Mouse (Mus musculus) monocyte, adult 5-6 weeks (primary cell): ENCODE data around the gene Tom1l2. TPM values are rescaled to one million over a fixed set of nuclear protein-coding genes. Genes with fewer than 3 reads are reported as not detected.

Experiments used
- ATAC-seq: fragments of 153-309, 156-312 bp; replicated peaks from 2 replicates; pipeline ENCODE4 v1.8.0; 2017; ENCODE audit warnings: mild to moderate bottlenecking; ENCODE audit not compliant: low TSS enrichment, insufficient number of reproducible peaks, severe bottlenecking, poor library complexity, low FRiP score
- total RNA-seq: library from RNA; stranded (forward); fragments of 200-1000, 200-491, 200-594 nt; gene quantifications from 3 replicates; pipeline ENCODE4 v1.2.3, GENCODE M21; 2017

Tom1l2 gene
- total RNA-seq, 1 experiment from 2014 or later: 9.3 TPM

DNA sequence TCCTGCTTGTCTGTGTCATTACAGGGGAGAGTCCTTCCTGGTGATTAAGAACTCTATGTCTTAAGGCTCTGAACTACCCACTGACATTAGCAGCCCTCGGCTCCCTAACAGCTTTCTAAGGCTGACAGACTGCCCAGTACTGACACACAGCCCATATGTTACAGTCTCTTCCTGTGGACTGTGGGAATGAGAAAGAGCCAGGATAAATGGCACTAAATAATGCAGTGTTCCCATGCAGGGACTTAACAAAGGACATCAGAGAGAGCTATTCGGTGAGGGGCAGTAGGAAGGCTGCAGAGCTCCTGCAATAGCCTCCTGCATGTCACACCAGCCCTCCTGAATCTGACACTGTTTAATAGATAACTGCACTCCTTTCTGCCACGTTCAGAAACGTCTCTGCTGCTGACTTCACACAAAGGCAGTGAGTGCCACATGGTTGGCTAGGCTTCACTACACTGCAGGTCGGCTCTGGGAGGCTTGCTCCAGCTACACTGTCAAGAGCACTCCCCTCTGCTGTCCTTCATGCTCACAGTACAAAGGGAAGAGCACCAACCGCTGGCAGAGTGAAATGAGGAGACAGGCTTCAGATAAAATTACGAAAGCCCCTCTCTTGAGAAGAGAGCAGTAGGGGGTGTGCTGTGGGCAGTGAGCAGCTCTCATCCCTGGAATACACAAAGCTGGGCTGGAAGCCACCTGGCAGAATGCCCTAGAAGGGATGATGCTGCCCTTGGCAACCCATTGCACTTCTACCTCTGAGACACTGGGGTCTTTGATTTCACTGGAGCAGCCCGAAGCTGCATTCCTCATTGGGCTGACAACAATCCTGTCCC, 41.5 kb downstream of the Tom1l2 start:
- no peak for ATAC-seq

GRCm38 (mm10) chr11:60309875-60310274, 42.8 kb downstream of the Tom1l2 start:
- ATAC-seq: no peak

GRCm38 (mm10) chr11:60308506-60309116, 44.1 kb downstream of the Tom1l2 start:
- ATAC-seq: no peak

- ATAC-seq: no peak
Measured at GRCm38 (mm10) chr11:60308061-60308460, 44.6 kb downstream of the Tom1l2 start.

DNA sequence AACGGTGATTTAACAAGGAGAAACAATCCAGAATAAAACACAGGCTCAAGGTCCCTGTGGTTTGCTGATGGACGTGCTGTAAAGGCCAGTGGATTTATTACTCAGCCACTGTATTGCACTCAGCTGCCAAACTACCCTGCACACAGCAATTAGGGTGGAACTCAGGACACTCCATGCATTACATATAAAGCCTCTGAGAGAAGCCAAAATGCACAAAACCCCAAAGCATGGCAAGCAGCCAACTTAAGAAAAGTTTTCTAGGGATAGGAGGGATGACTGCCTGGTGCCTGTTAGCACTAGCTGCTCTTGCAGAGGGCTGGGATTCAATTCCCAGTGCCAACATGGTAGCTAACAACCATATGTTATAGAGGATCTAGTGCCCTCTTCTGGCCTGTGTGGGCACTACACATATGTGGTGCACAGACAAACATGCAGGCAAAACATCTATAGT, 45.3 kb downstream of the Tom1l2 start:
- ATAC-seq: no peak

DNA sequence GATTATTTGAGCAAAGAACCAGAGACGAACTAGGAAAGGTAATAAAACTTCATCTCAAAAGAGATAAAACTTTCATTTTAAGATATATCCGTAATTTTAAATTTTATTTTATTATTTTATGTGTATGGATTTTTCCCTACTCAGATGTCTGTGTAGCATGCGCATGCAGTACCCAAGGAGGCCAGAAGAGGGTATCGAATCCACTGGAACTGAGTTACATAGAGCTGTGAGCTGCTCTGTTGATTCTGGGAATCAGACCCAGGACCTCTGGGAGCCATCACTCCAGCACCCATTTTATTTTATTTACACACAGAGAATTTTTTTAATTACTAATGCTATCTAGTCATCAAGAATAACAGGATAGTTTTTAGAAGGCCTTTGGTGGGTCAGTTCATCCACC, 45.9 kb downstream of the Tom1l2 start:
- ATAC-seq: no peak

DNA sequence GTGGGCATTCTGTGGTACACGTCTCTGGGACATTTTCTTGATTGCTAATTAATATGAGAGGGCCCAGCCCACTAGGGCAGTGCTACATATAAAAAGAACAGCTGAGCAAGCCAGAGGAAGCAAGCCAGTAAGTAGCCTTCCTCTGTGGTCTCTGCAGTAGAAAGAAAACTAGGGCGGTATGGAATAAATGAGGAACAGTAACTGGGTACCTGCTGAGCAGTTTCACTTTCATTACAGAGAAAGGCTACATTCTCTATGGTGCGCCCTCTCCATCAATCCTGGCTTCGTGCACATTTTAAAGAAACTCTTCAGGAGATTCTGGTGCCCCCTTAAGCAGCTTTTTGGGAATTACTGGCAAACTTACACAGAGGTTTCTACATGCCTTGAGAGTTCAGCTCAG, 47.1 kb downstream of the Tom1l2 start:
- peak; percentile 57; the same call in 1 of the 2 replicates for ATAC-seq

DNA sequence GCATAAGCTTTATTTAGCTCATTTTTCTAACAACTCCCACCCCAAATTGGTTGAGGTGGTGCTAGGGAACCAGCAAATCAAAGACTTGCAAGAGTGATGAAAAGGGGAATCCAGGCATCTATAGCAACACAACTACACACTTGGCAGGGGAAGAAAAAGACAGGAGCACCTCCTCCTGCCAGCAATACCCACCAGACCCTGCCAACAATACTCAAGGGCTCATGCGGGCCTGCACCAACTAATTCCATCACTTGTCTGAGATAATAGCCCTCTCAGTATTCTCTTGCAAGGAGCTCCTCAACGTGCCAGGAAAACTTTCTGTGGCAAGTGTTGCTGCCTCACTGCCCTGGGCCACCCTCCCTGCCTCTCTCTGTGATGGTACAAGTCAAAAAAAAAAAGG, 49.2 kb downstream of the Tom1l2 start:
- ATAC-seq: no peak

- ATAC-seq: no peak
Measured at GRCm38 (mm10) chr11:60302354-60303083, 50.2 kb downstream of the Tom1l2 start.

DNA sequence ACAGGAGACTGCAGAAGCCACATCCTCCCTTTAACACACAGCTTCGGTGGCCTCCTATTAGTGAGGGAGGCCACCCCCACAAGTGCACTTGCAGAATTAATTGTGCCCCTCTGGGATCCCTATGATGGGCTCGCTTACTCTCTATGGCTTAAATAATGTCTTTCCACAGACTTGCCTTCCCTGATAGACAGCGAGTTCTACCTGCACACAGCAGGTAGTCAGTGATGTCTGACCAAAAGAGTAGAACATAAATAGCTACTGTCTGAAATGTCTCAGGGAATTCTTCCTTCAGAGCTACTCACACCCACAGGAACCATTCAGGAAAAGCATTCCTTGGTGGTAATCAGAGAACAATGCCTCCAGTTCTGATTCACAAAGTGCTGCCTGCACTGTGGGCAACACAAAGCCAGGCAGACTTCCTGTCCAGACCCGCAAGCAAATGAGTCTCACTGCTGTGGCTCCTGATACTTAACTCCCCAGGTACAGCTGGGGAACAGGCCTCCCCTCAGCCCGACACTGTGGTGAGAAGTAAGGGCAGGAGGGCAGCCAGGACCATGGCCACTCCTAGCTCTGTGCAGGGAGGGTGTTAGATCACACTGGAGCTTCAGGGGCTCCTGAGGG, 51.0 kb downstream of the Tom1l2 start:
- no peak for ATAC-seq

- no peak for ATAC-seq
Measured at GRCm38 (mm10) chr11:60300318-60300717, 52.4 kb downstream of the Tom1l2 start.

DNA sequence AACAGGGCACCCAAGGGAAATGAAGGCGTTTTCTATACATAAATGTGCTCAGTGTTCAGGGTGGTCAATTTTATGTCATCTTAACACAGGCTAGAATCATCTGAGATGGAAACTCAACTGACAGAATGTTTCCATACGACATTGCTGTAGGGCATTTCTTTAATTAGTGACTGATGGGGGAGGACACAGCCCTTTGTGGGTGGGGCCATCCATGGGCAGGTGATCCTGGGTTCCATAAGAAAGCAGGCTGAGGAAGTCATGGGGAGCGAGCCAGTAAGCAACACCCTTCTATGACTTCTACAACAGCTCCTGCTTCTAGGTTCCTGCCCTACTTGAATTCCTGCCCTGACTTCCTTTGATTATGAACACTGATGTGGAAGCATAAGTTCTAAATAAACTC, 54.9 kb downstream of the Tom1l2 start:
- no peak for ATAC-seq

GRCm38 (mm10) chr11:60294630-60295313, 57.9 kb downstream of the Tom1l2 start:
- no peak for ATAC-seq

- no peak for ATAC-seq
Measured at GRCm38 (mm10) chr11:60293683-60294629, 58.7 kb downstream of the Tom1l2 start.

GRCm38 (mm10) chr11:60292718-60293117, 60.0 kb downstream of the Tom1l2 start:
- no peak for ATAC-seq

DNA sequence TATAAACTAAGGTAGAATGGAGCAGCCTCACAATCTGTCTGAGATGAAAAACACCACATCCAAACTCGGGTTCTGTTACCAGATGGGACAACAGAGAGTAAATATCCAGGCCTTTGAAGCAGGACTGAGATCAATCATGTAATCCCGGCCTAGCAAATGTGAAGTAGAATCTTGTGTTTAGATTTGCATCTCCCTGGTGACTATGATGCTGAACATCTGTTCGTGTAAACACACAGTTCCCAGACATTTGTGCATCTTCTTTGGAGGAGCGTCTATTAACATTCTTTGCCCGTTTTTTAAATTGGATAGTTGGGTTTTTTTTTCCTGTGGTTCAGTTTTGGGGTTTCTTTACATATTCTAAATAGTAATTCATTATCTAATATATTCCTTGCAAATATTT, 63.7 kb downstream of the Tom1l2 start:
- ATAC-seq: no peak

DNA sequence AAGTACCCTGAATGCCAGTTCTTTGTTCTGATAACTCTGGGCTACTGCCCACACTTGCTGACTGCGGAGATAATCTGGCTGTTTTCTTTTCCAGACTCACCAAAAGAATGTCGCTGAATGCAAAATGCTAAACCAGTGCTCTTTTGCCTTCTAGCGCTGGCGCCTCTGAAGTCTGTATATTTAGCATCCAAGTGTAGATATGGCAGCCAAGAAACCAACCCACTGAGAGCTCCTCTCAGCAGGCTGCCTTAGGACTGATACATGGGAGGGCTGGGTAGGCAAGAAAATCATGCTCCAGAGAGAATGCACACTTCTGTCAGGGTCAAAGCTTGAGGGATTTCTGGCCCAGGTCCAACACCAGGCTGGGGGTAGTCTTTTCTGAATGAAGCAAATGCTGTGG, 66.4 kb downstream of the Tom1l2 start:
- no peak for ATAC-seq
